8 mouse cellular contexts compared by ENCODE assay signal in genomic region chr5:112153675-112154085, GRCm38 (mm10).
A peak's percentile ranks its signal among the peaks of the same experiment; 100 is the strongest.
DNase-seq lines count a peak whose midpoint lies in the region; ATAC-seq and TF ChIP-seq lines count a peak whose summit lies in the region.

No protein-coding gene starts in this region.

- peak; percentile 88 for DNase-seq in forebrain, embryonic 10.5 days (ENCODE audit: extremely low spot score, low spot score)
- peak; percentile 84 for DNase-seq in kidney, postnatal 14 days
- DNase-seq in liver, embryonic 11.5 days (ENCODE audit: low spot score), result peak; percentile 82
- DNase-seq in natural killer cell, adult 2 months (ENCODE audit: low spot score in 2 of 2), result peak; percentile 55 to 69

- no peak overlapping the region for H3K4me3 ChIP-seq in C2C12 (ENCODE audit: insufficient read depth, poor library complexity, severe bottlenecking)
- H3K4me3 ChIP-seq in brown adipose tissue, adult 24 weeks (ENCODE audit: insufficient read depth, low read depth, low read length), result 0 out of 2 replicates have a peak overlapping the region, but pooled peaks have one; percentile 18
- H3K4me3 ChIP-seq in forebrain, embryonic 10.5 days, result peak overlapping the region; percentile 49
- peak overlapping the region; percentile 38 to 41 for H3K4me3 ChIP-seq in heart, embryonic 14.5 days (ENCODE audit: control insufficient read depth in 1 of 2, insufficient read depth in 1 of 2, low read depth in 1 of 2, low read length in 2 of 2)
- peak overlapping the region; percentile 19; the same call in 1 of the 2 replicates for H3K4me3 ChIP-seq in liver, embryonic 11.5 days (ENCODE audit: low read depth, low read length)
- H3K4me3 ChIP-seq in stomach, embryonic 14.5 days (ENCODE audit: low read depth, low read length), result peak overlapping the region; percentile 31

- no peaks in the 10 kb centered on the region for H3K36me3 ChIP-seq in C2C12 (ENCODE audit: control insufficient read depth, insufficient read depth)
- no peaks in the 10 kb centered on the region for H3K36me3 ChIP-seq in forebrain, embryonic 10.5 days (replicated peaks)
- H3K36me3 ChIP-seq in heart, embryonic 14.5 days (ENCODE audit: control insufficient read depth, insufficient read depth, low read length), result no peaks in the 10 kb centered on the region
- H3K36me3 ChIP-seq in liver, embryonic 11.5 days (ENCODE audit: control insufficient read depth, insufficient read depth, low read length), result no peaks in the 10 kb centered on the region
- no peaks in the 10 kb centered on the region for H3K36me3 ChIP-seq in stomach, embryonic 14.5 days (ENCODE audit: control insufficient read depth, insufficient read depth, low read length)

- H3K4me1 ChIP-seq in brown adipose tissue, adult 24 weeks (ENCODE audit: control insufficient read depth, insufficient read depth, insufficient read length, low read length), result no peaks in the 10 kb centered on the region
- peaks cover 41% of the 10 kb centered on the region for H3K4me1 ChIP-seq in forebrain, embryonic 10.5 days
- 0 out of 4 replicates have a peak, but pooled peaks cover 0 to 4% of the 10 kb centered on the region in 2 experiments for H3K4me1 ChIP-seq in heart, embryonic 14.5 days (ENCODE audit: control insufficient read depth in 2 of 2, insufficient read depth in 2 of 2, low read length in 2 of 2)
- no peaks in the 10 kb centered on the region for H3K4me1 ChIP-seq in liver, embryonic 11.5 days (replicated peaks; ENCODE audit: control insufficient read depth, insufficient read depth, low read length)
- no peaks in the 10 kb centered on the region for H3K4me1 ChIP-seq in stomach, embryonic 14.5 days (ENCODE audit: control insufficient read depth, insufficient read depth, low read length)

- H3ac ChIP-seq in C2C12 (ENCODE audit: control insufficient read depth, insufficient read length, low read depth), result no peak overlapping the region

- H3K4me2 ChIP-seq in heart, embryonic 14.5 days (ENCODE audit: low read length), result peak overlapping the region; percentile 67
- peak overlapping the region; percentile 36 for H3K4me2 ChIP-seq in liver, embryonic 11.5 days
- peak overlapping the region; percentile 60 for H3K4me2 ChIP-seq in stomach, embryonic 14.5 days (replicated peaks; ENCODE audit: low read depth, low read length)

- no peaks in the 10 kb centered on the region for H3K79me3 ChIP-seq in C2C12 (ENCODE audit: low read depth)

- no peaks in the 10 kb centered on the region for H3K79me2 ChIP-seq in C2C12 (ENCODE audit: control insufficient read depth, insufficient read depth)

- peak overlapping the region; percentile 38; the same call in 1 of the 2 replicates for H3K9ac ChIP-seq in heart, embryonic 14.5 days (ENCODE audit: low read length)
- no peak overlapping the region for H3K9ac ChIP-seq in liver, embryonic 11.5 days (ENCODE audit: low read depth, low read length)
- H3K9ac ChIP-seq in stomach, embryonic 14.5 days (replicated peaks; ENCODE audit: low read depth, low read length), result no peak overlapping the region

- under 1% methylated on average over 39 of the region's 39 CpGs for WGBS in forebrain, embryonic 10.5 days
- WGBS in heart, embryonic 14.5 days, result 1% methylated on average over 39 of the region's 39 CpGs
- WGBS in liver, embryonic 11.5 days, result 3% methylated on average over 39 of the region's 39 CpGs
- WGBS in stomach, embryonic 14.5 days, result 1% methylated on average over 39 of the region's 39 CpGs

- TF ChIP-seq CTCF in C2C12 (IDR thresholded peaks at IDR 0.05; ENCODE audit: control insufficient read depth, insufficient read depth, insufficient read length), result peak; percentile 99

- H3K9me3 ChIP-seq in forebrain, embryonic 10.5 days, result no peaks in the 10 kb centered on the region
- H3K9me3 ChIP-seq in heart, embryonic 14.5 days (ENCODE audit: control insufficient read depth, low read length), result no peaks in the 10 kb centered on the region
- no peaks in the 10 kb centered on the region for H3K9me3 ChIP-seq in liver, embryonic 11.5 days (ENCODE audit: control insufficient read depth, low read length)
- H3K9me3 ChIP-seq in stomach, embryonic 14.5 days (ENCODE audit: control insufficient read depth, low read depth, low read length), result no peaks in the 10 kb centered on the region

- H3K27ac ChIP-seq in brown adipose tissue, adult 24 weeks (replicated peaks; ENCODE audit: low read depth, low read length), result no peak overlapping the region
- peak overlapping the region; percentile 86 for H3K27ac ChIP-seq in forebrain, embryonic 10.5 days
- no peak overlapping the region for H3K27ac ChIP-seq in heart, embryonic 14.5 days (replicated peaks in 1 of 2; ENCODE audit: control insufficient read depth in 1 of 2, insufficient read depth in 1 of 2, low read depth in 2 of 2, low read length in 2 of 2)
- H3K27ac ChIP-seq in liver, embryonic 11.5 days (ENCODE audit: low read depth, low read length), result no peak overlapping the region
- no peak overlapping the region for H3K27ac ChIP-seq in stomach, embryonic 14.5 days (ENCODE audit: low read length)

- peak; percentile 47; the same call in 1 of the 2 replicates for ATAC-seq in heart, embryonic 14.5 days (ENCODE audit: insufficient number of reproducible peaks, insufficient read depth, low FRiP score, low read depth)
- peak; percentile 51; the same call in 1 of the 2 replicates for ATAC-seq in liver, embryonic 11.5 days (replicated peaks; ENCODE audit: low FRiP score)
- peak; percentile 77 for ATAC-seq in stomach, embryonic 14.5 days (ENCODE audit: insufficient number of reproducible peaks, insufficient read depth, low FRiP score, low read depth)

- H3K27me3 ChIP-seq in C2C12 (ENCODE audit: control insufficient read depth, insufficient read depth, insufficient read length), result peaks cover 37% of the 10 kb centered on the region
- peaks cover 55% of the 10 kb centered on the region for H3K27me3 ChIP-seq in forebrain, embryonic 10.5 days (ENCODE audit: poor library complexity, severe bottlenecking)
- peaks cover 43% of the 10 kb centered on the region for H3K27me3 ChIP-seq in heart, embryonic 14.5 days (ENCODE audit: control insufficient read depth, insufficient read depth, low read length)
- H3K27me3 ChIP-seq in liver, embryonic 11.5 days (replicated peaks; ENCODE audit: control insufficient read depth, insufficient read depth, low read length), result peaks cover 15% of the 10 kb centered on the region
- H3K27me3 ChIP-seq in stomach, embryonic 14.5 days (ENCODE audit: control insufficient read depth, insufficient read depth, low read length), result no peaks in the 10 kb centered on the region

TF ChIP-seq in C2C12, 6 proteins besides CTCF, POLR2A, EP300 and RAD21:
- TF ChIP-seq MYOD1 (IDR thresholded peaks at IDR 0.05; ENCODE audit: control insufficient read depth, insufficient read length, low read depth) (no peak), MYOG (IDR thresholded peaks at IDR 0.05; ENCODE audit: control insufficient read depth, extremely low read depth, insufficient read length) (no peak), MAX (IDR thresholded peaks at IDR 0.05) (no peak), CEBPB (IDR thresholded peaks at IDR 0.05; ENCODE audit: low read depth) (no peak), USF1 (IDR thresholded peaks at IDR 0.05; ENCODE audit: low read depth) (no peak), FOSL1 (IDR thresholded peaks at IDR 0.05; ENCODE audit: insufficient read depth, low read length, poor library complexity, severe bottlenecking) (no peak)
